Mouse (Mus musculus) liver, adult 2 months (tissue): ENCODE measurements at regions not wholly inside any gene's neighbourhood (a gene's known extent, or its start where the extent isn't known, plus 50 kb on each side); places are given as distances from the start of the nearest gene placed in this dataset.

Experiments
- DNase-seq: peaks from one replicate; pipeline ENCODE4 v3.0.0-alpha.2; 2011; ENCODE audit warnings: low read depth, low spot score; ENCODE audit errors: extremely low read depth
- H3K27ac ChIP-seq: fragments of 200-500 bp; replicated peaks from 2 replicates; pipeline ENCODE4 v1.5.1; 2012; ENCODE audit warnings: low read depth, mild to moderate bottlenecking, control low read depth, inconsistent platforms, low read length; ENCODE audit not compliant: insufficient read depth
- H3K27me3 ChIP-seq: fragments of 200-500 bp; 2 replicates; pipeline ENCODE4 v1.6.1; 2012; ENCODE audit warnings: mild to moderate bottlenecking, moderate library complexity, low read length, inconsistent platforms; ENCODE audit not compliant: control insufficient read depth, insufficient read depth
- H3K36me3 ChIP-seq: fragments of 200-500 bp; 2 replicates; pipeline ENCODE4 v1.6.1; 2012; ENCODE audit warnings: low read length, inconsistent platforms; ENCODE audit not compliant: control insufficient read depth, insufficient read depth
- H3K4me1 ChIP-seq: fragments of 200-500 bp; 2 replicates; pipeline ENCODE4 v1.6.1; 2011; ENCODE audit warnings: low read length; ENCODE audit not compliant: control insufficient read depth, insufficient read depth
- H3K4me3 ChIP-seq: fragments of 200-500 bp; 2 replicates; pipeline ENCODE4 v1.5.1; 2011; ENCODE audit warnings: low read depth, mild to moderate bottlenecking, control low read depth, low read length, moderate library complexity; ENCODE audit not compliant: insufficient read depth
- H3K79me2 ChIP-seq: fragments of 200-500 bp; 2 replicates; pipeline ENCODE4 v1.6.1; 2012; ENCODE audit warnings: inconsistent platforms, mild to moderate bottlenecking, low read length, moderate library complexity; ENCODE audit not compliant: control insufficient read depth, insufficient read depth
- H3K9ac ChIP-seq: fragments of 200-500 bp; 2 replicates; pipeline ENCODE4 v1.6.1; 2012; ENCODE audit warnings: low read depth, mild to moderate bottlenecking, control low read depth, inconsistent platforms, low read length
- CTCF ChIP-seq: fragments of 200-500 bp; IDR thresholded peaks from 2 replicates; pipeline ENCODE4 v1.5.1; 2011; ENCODE audit warnings: low read depth, low read length, control low read depth
- POLR2A ChIP-seq: fragments of 200-500 bp; IDR thresholded peaks from 2 replicates; pipeline ENCODE4 v1.6.1; 2011; ENCODE audit warnings: low read length, control low read depth; ENCODE audit not compliant: insufficient read depth; ENCODE audit errors: extremely low read depth
- WGBS: fragments of 180-500 bp; shearing (Covaris S2); methylation state at CpG from one replicate; pipeline ENCODE4 v1.1.7; 2018; 5-methylcytosine and 5-hydroxymethylcytosine counted together

DNA sequence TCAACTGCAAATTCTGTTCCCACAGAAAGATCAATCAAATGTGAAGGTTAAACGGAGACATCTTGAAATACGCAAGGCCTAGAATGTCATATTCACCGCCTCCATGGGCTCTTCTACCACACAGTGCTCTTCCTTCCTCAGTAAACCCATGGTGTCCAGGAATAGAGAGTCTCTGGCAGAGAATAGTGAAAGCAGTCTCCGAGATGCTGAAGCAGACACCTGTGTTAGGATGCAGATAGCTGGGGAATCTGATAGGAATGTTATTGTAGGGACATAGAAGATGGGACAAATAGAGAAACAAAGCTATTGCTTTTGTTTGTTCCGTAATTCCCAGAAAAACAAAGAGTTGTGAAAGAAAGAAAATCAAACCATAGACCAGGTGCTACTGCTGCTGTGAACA lies 328.5 kb downstream of the Cd83 start:
- DNase-seq, result no peak
- TF ChIP-seq CTCF, result no peak
- H3K27ac ChIP-seq, result no peak overlapping the region

DNA sequence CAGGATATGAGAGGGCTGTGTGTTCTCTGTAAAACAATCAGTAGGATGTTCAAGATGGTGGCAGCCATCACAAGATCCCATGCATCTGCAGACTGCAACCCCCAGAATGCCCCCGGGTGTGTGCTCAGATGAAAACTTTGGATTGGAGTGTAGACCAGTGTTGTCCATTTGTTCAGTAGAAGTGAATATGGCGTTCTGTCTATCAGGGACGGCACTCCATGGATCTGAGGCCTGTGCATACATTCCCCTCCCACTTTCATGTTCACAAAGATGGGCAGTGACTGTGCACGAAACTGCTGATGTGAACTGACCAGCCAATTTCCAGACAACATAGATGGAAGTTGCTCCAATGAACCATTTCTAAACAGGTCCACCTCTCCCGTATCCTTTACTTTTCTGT lies 330.3 kb downstream of the Cd83 start:
- Histone ChIP-seq H3K27ac (no peak overlapping the region), H3K4me3 (no peak overlapping the region), H3K4me1 (peaks cover 7% of the 10 kb centered on the region), H3K79me2 (no peaks in the 10 kb centered on the region), H3K36me3 (no peaks in the 10 kb centered on the region), H3K9ac (no peak overlapping the region), H3K27me3 (no peaks in the 10 kb centered on the region)
- DNase-seq, result no peak
- 96% methylated on average over 5 of the region's 5 CpGs for WGBS
- TF ChIP-seq CTCF, result no peak
- TF ChIP-seq POLR2A, result no peak

More for the DNA sequence above, 328.5 kb downstream of the Cd83 start:
- no peak overlapping the region for H3K4me3 ChIP-seq
- H3K79me2 ChIP-seq, result no peaks in the 10 kb centered on the region
- H3K9ac ChIP-seq, result no peak overlapping the region
- peaks cover 6% of the 10 kb centered on the region for H3K4me1 ChIP-seq
- 89% methylated on average over 5 of the region's 5 CpGs for WGBS
- no peaks in the 10 kb centered on the region for H3K36me3 ChIP-seq
- no peaks in the 10 kb centered on the region for H3K27me3 ChIP-seq

DNA sequence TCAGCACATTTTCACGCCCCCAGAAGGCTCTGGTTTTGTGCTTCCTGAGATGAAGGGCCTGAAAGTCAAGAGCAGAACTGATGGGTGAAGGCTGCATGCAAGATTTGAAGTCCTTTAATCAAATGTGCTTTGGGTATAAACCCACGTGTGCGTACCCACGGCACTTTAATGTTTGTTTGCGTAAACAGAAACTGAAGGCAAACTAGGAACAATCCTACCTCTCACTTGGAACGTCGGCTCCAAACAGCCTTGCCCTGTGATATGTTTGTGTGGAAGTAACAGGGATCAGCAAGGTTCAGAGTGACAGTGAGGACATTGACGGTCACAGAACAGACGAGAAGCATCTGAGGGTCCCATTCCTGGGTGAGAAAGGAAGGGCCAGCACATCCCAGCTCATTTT lies 333.3 kb downstream of the Cd83 start:
- peak; percentile 60 for DNase-seq
- no peak overlapping the region for H3K27ac ChIP-seq
- no peaks in the 10 kb centered on the region for H3K36me3 ChIP-seq
- TF ChIP-seq POLR2A, result no peak
- TF ChIP-seq CTCF, result no peak
- no peaks in the 10 kb centered on the region for H3K27me3 ChIP-seq
- no peak overlapping the region for H3K9ac ChIP-seq
- 30% methylated on average over 9 of the region's 9 CpGs for WGBS
- no peak overlapping the region; the same call in 1 of the 2 replicates for H3K4me3 ChIP-seq
- no peaks in the 10 kb centered on the region for H3K79me2 ChIP-seq
- peaks cover 7% of the 10 kb centered on the region for H3K4me1 ChIP-seq

DNA sequence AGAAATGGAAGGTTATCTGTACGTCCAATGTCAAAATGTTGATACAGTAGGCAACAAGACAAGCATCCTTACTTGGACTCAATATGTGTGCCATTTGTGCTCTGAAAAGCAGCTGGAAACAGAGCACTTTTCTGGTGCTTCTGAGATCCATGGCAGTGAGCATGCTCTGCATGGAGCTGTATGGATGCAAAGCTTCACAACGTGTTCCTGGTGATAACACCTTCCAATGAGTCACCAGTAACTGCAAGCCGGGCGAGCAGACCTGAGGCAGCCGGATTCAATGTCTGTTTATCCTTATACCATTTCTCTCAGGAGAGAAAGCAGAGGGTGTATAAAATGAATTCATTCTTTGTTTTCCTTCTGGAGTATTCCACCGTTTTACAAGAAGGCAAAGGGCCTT lies 334.3 kb downstream of the Cd83 start:
- no peaks in the 10 kb centered on the region for H3K79me2 ChIP-seq
- no peak for TF ChIP-seq POLR2A
- no peak for TF ChIP-seq CTCF
- H3K36me3 ChIP-seq, result no peaks in the 10 kb centered on the region
- no peak for DNase-seq
- WGBS, result 94% methylated on average over 6 of the region's 6 CpGs
- no peak overlapping the region for H3K4me3 ChIP-seq
- no peaks in the 10 kb centered on the region for H3K27me3 ChIP-seq
- H3K4me1 ChIP-seq, result peaks cover 7% of the 10 kb centered on the region
- H3K9ac ChIP-seq, result no peak overlapping the region
- H3K27ac ChIP-seq, result no peak overlapping the region

DNA sequence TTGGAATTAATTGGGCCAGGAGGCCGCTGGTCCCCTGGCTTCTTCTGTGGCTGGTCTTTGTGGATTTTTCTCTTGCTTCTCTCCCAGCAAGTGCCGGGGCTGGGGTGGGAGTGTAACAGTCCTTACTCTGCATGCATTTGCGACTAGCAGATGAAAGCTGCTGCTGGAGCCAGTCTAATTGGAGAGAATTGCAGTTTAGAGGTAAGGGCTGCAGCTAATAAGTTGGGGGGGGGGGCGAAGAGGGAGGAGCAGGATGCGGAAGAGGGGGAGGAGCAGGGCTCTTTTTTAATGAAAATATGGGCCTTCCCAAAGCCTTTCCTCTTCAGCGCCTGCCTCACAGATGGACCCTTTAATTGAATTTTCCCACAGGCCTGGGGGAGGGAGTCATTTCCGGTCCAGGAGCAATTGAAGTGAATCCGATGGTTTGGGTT lies 336.7 kb downstream of the Cd83 start:
- Histone ChIP-seq H3K27me3 (no peaks in the 10 kb centered on the region), H3K36me3 (no peaks in the 10 kb centered on the region), H3K4me1 (peaks cover 7% of the 10 kb centered on the region), H3K79me2 (no peaks in the 10 kb centered on the region), H3K9ac (no peak overlapping the region), H3K4me3 (no peak overlapping the region), H3K27ac (no peak overlapping the region)
- DNase-seq, result no peak
- WGBS, result 84% methylated on average over 8 of the region's 8 CpGs
- TF ChIP-seq CTCF (no peak), POLR2A (no peak)

DNA sequence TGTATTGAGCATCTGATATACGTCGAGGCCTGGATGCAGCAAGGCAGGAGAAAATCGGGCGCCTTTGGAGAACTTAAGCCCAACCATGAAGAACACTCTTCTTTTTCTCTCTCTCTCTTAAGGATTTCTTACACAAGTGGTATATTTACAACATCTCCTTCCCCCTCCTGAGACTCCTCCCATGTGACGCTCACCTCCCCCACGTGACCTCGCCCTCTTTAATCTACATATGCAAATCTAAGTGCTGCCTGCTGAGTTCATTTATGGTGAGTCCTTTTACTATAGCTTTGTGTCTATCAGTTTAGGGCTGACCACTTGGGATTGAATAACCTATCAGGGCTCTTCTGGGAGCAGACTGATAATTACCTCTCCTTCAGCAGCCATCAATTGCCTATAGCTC lies 337.4 kb downstream of the Cd83 start:
- TF ChIP-seq POLR2A (no peak), CTCF (no peak)

More for the DNA sequence above, 337.4 kb downstream of the Cd83 start:
- H3K4me3 ChIP-seq, result no peak overlapping the region
- no peak overlapping the region for H3K9ac ChIP-seq
- H3K27ac ChIP-seq, result no peak overlapping the region
- no peaks in the 10 kb centered on the region for H3K79me2 ChIP-seq
- WGBS, result 91% methylated on average over 7 of the region's 7 CpGs
- no peaks in the 10 kb centered on the region for H3K36me3 ChIP-seq
- no peak for DNase-seq
- H3K4me1 ChIP-seq, result peaks cover 7% of the 10 kb centered on the region
- H3K27me3 ChIP-seq, result no peaks in the 10 kb centered on the region
